Mouse (Mus musculus) megakaryocyte, embryonic 14.5 days (primary cell): Measurements from ENCODE around the gene Gprc5b.

Experiments used
- FLI1 ChIP-seq: IDR thresholded peaks from 2 replicates; pipeline ENCODE4 v1.6.1; 2012; ENCODE audit warnings: low read length, inconsistent platforms, mixed read lengths
- GATA1 ChIP-seq: IDR thresholded peaks from 3 replicates; pipeline ENCODE4 v1.6.1; 2012; ENCODE audit warnings: mixed read lengths, low read length, inconsistent platforms, borderline replicate concordance

GRCm38 (mm10) chr7:118992623-118993405 is 2.2 kb downstream of the Gprc5b start:
- TF ChIP-seq FLI1 (no peak), GATA1 (no peak)
